Mouse (Mus musculus): Measurements from ENCODE around the gene Nrp2. TPM values are rescaled to one million over a fixed set of nuclear protein-coding genes. Genes with fewer than 3 reads are reported as not detected.
A peak's percentile ranks its signal among the peaks of the same experiment; 100 is the strongest.

The Nrp2 gene
- polyA plus RNA-seq, 1 experiment from 2014 or later = 23.4 TPM

DNA sequence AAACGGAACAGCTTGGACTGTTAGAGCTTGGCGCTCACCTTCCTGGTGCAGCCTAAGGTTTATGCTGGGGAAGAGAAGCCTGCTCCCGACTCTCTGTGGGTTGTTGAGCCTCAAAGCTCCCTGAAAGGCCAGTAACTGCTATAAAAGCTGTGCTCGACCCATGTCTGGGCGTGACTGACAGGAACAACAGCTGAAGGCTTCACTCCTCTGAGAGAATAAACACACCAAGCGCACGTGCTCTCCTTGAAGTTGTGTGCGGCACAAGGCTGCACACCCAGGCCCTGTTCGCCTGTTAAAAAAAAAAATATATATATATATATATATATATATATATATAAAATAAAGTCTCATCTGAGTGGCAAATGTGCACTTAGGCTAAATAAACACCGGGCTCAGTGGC lies 84.5 kb downstream of the Nrp2 start:
- 77% methylated on average over 10 of the region's 10 CpGs for WGBS
- Histone ChIP-seq H3K4me3 (ENCODE audit: low read depth, low read length) (no peak overlapping the region), H3K4me1 (ENCODE audit: control insufficient read depth, insufficient read depth, low read length) (peaks cover 7% of the 10 kb centered on the region), H3K27ac (ENCODE audit: low read length) (no peak overlapping the region), H3K27me3 (ENCODE audit: control insufficient read depth, insufficient read depth, low read depth, low read length) (no peaks in the 10 kb centered on the region), H3K9me3 (replicated peaks; ENCODE audit: control insufficient read depth, low read length, poor library complexity, severe bottlenecking) (no peaks in the 10 kb centered on the region), H3K36me3 (ENCODE audit: control insufficient read depth, insufficient read depth, low read length) (no peaks in the 10 kb centered on the region), H3K9ac (ENCODE audit: low read depth, low read length) (no peak overlapping the region), H3K4me2 (ENCODE audit: low read length) (no peak overlapping the region)
- ATAC-seq = no peak

- Histone ChIP-seq H3K4me2 (ENCODE audit: low read length) (peak overlapping the region; percentile 43), H3K36me3 (ENCODE audit: control insufficient read depth, insufficient read depth, low read length) (no peaks in the 10 kb centered on the region), H3K9ac (ENCODE audit: low read depth, low read length) (0 out of 2 replicates have a peak overlapping the region, but pooled peaks have one; percentile 12), H3K4me1 (ENCODE audit: control insufficient read depth, insufficient read depth, low read length) (peaks cover 16% of the 10 kb centered on the region), H3K27me3 (ENCODE audit: control insufficient read depth, insufficient read depth, low read depth, low read length) (no peaks in the 10 kb centered on the region), H3K4me3 (ENCODE audit: low read depth, low read length) (no peak overlapping the region), H3K27ac (ENCODE audit: low read length) (peak overlapping the region; percentile 73), H3K9me3 (replicated peaks; ENCODE audit: control insufficient read depth, low read length, poor library complexity, severe bottlenecking) (no peaks in the 10 kb centered on the region)
- ATAC-seq = peak; percentile 91
- 19% methylated on average over 19 of the region's 19 CpGs for WGBS
Observed at GRCm38 (mm10) chr1:62794223-62794895, 91.3 kb downstream of the Nrp2 start.

- Histone ChIP-seq H3K4me2 (ENCODE audit: low read length) (peak overlapping the region; percentile 43), H3K36me3 (ENCODE audit: control insufficient read depth, insufficient read depth, low read length) (no peaks in the 10 kb centered on the region), H3K9ac (ENCODE audit: low read depth, low read length) (no peak overlapping the region), H3K27ac (ENCODE audit: low read length) (peak overlapping the region; percentile 73), H3K4me1 (ENCODE audit: control insufficient read depth, insufficient read depth, low read length) (peaks cover 16% of the 10 kb centered on the region), H3K4me3 (ENCODE audit: low read depth, low read length) (no peak overlapping the region), H3K27me3 (ENCODE audit: control insufficient read depth, insufficient read depth, low read depth, low read length) (no peaks in the 10 kb centered on the region), H3K9me3 (replicated peaks; ENCODE audit: control insufficient read depth, low read length, poor library complexity, severe bottlenecking) (no peaks in the 10 kb centered on the region)
- peak; percentile 10; the same call in 1 of the 2 replicates for ATAC-seq
- 23% methylated on average over 2 of the region's 2 CpGs for WGBS
Observed at GRCm38 (mm10) chr1:62794896-62795255, 91.8 kb downstream of the Nrp2 start.

- Histone ChIP-seq H3K27ac (ENCODE audit: low read length) (peak overlapping the region; percentile 73; the same call in 1 of the 2 replicates), H3K4me2 (ENCODE audit: low read length) (peak overlapping the region; percentile 39), H3K36me3 (ENCODE audit: control insufficient read depth, insufficient read depth, low read length) (no peaks in the 10 kb centered on the region), H3K9me3 (replicated peaks; ENCODE audit: control insufficient read depth, low read length, poor library complexity, severe bottlenecking) (no peaks in the 10 kb centered on the region), H3K27me3 (ENCODE audit: control insufficient read depth, insufficient read depth, low read depth, low read length) (no peaks in the 10 kb centered on the region), H3K4me3 (ENCODE audit: low read depth, low read length) (peak overlapping the region; percentile 8; the same call in 1 of the 2 replicates), H3K4me1 (ENCODE audit: control insufficient read depth, insufficient read depth, low read length) (peaks cover 16% of the 10 kb centered on the region), H3K9ac (ENCODE audit: low read depth, low read length) (no peak overlapping the region)
- peak; percentile 70 for ATAC-seq
- 16% methylated on average over 28 of the region's 28 CpGs for WGBS
Observed at GRCm38 (mm10) chr1:62795307-62796037, 92.4 kb downstream of the Nrp2 start.

DNA sequence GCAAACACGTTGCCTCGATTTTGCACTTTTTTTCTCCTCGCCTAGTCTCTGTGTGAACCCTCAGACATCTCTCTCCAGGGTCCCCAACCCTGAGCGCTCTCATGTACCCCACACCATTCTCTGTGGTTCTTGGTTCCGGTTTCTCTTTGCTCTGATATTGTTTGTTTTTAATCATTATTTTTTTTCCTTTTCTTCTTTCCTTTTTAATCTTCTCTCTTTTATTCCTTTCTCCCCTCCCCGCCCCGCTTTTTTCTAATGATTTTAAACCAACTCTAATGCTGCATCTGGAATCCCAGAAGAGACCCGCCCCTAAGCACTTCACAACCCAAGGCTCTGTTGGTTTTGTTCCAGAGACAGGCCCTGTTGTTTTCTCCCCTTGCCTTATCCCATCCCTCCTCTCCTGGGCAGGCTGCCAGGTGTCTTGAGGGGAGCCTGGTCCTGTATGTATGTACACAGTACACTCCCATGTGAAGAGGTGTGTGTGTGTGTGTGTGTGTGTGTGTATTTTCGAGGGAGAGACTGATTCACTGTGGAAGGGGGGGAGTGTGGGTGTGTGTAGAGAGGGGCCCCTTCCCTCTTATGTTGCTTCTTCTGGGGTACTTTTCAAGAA lies 93.1 kb downstream of the Nrp2 start:
- no peak overlapping the region; the same call in 1 of the 2 replicates for H3K4me3 ChIP-seq (ENCODE audit: low read depth, low read length)
- no peaks in the 10 kb centered on the region for H3K9me3 ChIP-seq (replicated peaks; ENCODE audit: control insufficient read depth, low read length, poor library complexity, severe bottlenecking)
- H3K27ac ChIP-seq (ENCODE audit: low read length) = no peak overlapping the region
- H3K9ac ChIP-seq (ENCODE audit: low read depth, low read length) = no peak overlapping the region
- WGBS = 37% methylated on average over 9 of the region's 9 CpGs
- H3K36me3 ChIP-seq (ENCODE audit: control insufficient read depth, insufficient read depth, low read length) = no peaks in the 10 kb centered on the region
- ATAC-seq = 0 out of 2 replicates have a peak, but pooled peaks have one; percentile 2
- H3K4me1 ChIP-seq (ENCODE audit: control insufficient read depth, insufficient read depth, low read length) = peaks cover 16% of the 10 kb centered on the region
- peak overlapping the region; percentile 39 for H3K4me2 ChIP-seq (ENCODE audit: low read length)
- H3K27me3 ChIP-seq (ENCODE audit: control insufficient read depth, insufficient read depth, low read depth, low read length) = no peaks in the 10 kb centered on the region

GRCm38 (mm10) chr1:62799427-62799826 lies 96.3 kb downstream of the Nrp2 start:
- H3K4me1 ChIP-seq (ENCODE audit: control insufficient read depth, insufficient read depth, low read length) = peaks cover 11% of the 10 kb centered on the region
- H3K27me3 ChIP-seq (ENCODE audit: control insufficient read depth, insufficient read depth, low read depth, low read length) = no peaks in the 10 kb centered on the region
- no peak for ATAC-seq
- 59% methylated on average over 4 of the region's 4 CpGs for WGBS
- H3K4me3 ChIP-seq (ENCODE audit: low read depth, low read length) = no peak overlapping the region
- H3K27ac ChIP-seq (ENCODE audit: low read length) = no peak overlapping the region
- H3K36me3 ChIP-seq (ENCODE audit: control insufficient read depth, insufficient read depth, low read length) = no peaks in the 10 kb centered on the region
- no peak overlapping the region for H3K4me2 ChIP-seq (ENCODE audit: low read length)
- no peaks in the 10 kb centered on the region for H3K9me3 ChIP-seq (replicated peaks; ENCODE audit: control insufficient read depth, low read length, poor library complexity, severe bottlenecking)
- no peak overlapping the region for H3K9ac ChIP-seq (ENCODE audit: low read depth, low read length)

- no peak overlapping the region for H3K4me2 ChIP-seq (ENCODE audit: low read length)
- H3K4me3 ChIP-seq (ENCODE audit: low read depth, low read length) = no peak overlapping the region
- H3K4me1 ChIP-seq (ENCODE audit: control insufficient read depth, insufficient read depth, low read length) = peaks cover 5% of the 10 kb centered on the region; the same call in 1 of the 2 replicates
- no peak overlapping the region for H3K27ac ChIP-seq (ENCODE audit: low read length)
- no peaks in the 10 kb centered on the region for H3K9me3 ChIP-seq (replicated peaks; ENCODE audit: control insufficient read depth, low read length, poor library complexity, severe bottlenecking)
- WGBS = 88% methylated on average over 5 of the region's 5 CpGs
- no peak for ATAC-seq
- no peaks in the 10 kb centered on the region for H3K36me3 ChIP-seq (ENCODE audit: control insufficient read depth, insufficient read depth, low read length)
- H3K27me3 ChIP-seq (ENCODE audit: control insufficient read depth, insufficient read depth, low read depth, low read length) = no peaks in the 10 kb centered on the region
- H3K9ac ChIP-seq (ENCODE audit: low read depth, low read length) = no peak overlapping the region
Observed at GRCm38 (mm10) chr1:62800351-62800750, 97.3 kb downstream of the Nrp2 start.

GRCm38 (mm10) chr1:62801429-62801828 lies 98.3 kb downstream of the Nrp2 start:
- Histone ChIP-seq H3K9me3 (replicated peaks; ENCODE audit: control insufficient read depth, low read length, poor library complexity, severe bottlenecking) (no peaks in the 10 kb centered on the region), H3K9ac (ENCODE audit: low read depth, low read length) (no peak overlapping the region), H3K27ac (ENCODE audit: low read length) (no peak overlapping the region), H3K27me3 (ENCODE audit: control insufficient read depth, insufficient read depth, low read depth, low read length) (no peaks in the 10 kb centered on the region), H3K36me3 (ENCODE audit: control insufficient read depth, insufficient read depth, low read length) (no peaks in the 10 kb centered on the region), H3K4me2 (ENCODE audit: low read length) (no peak overlapping the region), H3K4me1 (ENCODE audit: control insufficient read depth, insufficient read depth, low read length) (no peaks in the 10 kb centered on the region), H3K4me3 (ENCODE audit: low read depth, low read length) (no peak overlapping the region)
- WGBS = 57% methylated on average over 4 of the region's 4 CpGs
- no peak for ATAC-seq

- H3K36me3 ChIP-seq (ENCODE audit: control insufficient read depth, insufficient read depth, low read length) = no peaks in the 10 kb centered on the region
- no peak for ATAC-seq
- H3K27ac ChIP-seq (ENCODE audit: low read length) = no peak overlapping the region
- no peak overlapping the region for H3K4me2 ChIP-seq (ENCODE audit: low read length)
- no peaks in the 10 kb centered on the region for H3K9me3 ChIP-seq (replicated peaks; ENCODE audit: control insufficient read depth, low read length, poor library complexity, severe bottlenecking)
- WGBS = 78% methylated on average over 3 of the region's 3 CpGs
- no peak overlapping the region for H3K9ac ChIP-seq (ENCODE audit: low read depth, low read length)
- H3K4me1 ChIP-seq (ENCODE audit: control insufficient read depth, insufficient read depth, low read length) = no peaks in the 10 kb centered on the region
- H3K4me3 ChIP-seq (ENCODE audit: low read depth, low read length) = no peak overlapping the region
- no peaks in the 10 kb centered on the region for H3K27me3 ChIP-seq (ENCODE audit: control insufficient read depth, insufficient read depth, low read depth, low read length)
Observed at GRCm38 (mm10) chr1:62801842-62802241, 98.8 kb downstream of the Nrp2 start.

All from midbrain, embryonic 16.5 days (tissue).